Mouse (Mus musculus) embryonic fibroblast, embryonic 13.5 days (primary cell): Measurements from ENCODE around the gene Olfr543. TPM values are rescaled to one million over a fixed set of nuclear protein-coding genes. Genes with fewer than 3 reads are reported as not detected.
"Not testable (repeated sequence)": the region's sequence is repeated elsewhere in the genome, so short reads cannot be mapped to it uniquely, and the experiment has no call there.

Experiments used
- H3K27ac ChIP-seq: 2 replicates; pipeline ENCODE4 v1.5.1; 2012; ENCODE audit warnings: low read length, control low read depth, inconsistent platforms; ENCODE audit not compliant: insufficient read depth
- H3K4me1 ChIP-seq: 2 replicates; pipeline ENCODE4 v1.6.1; 2011; ENCODE audit warnings: low read length; ENCODE audit not compliant: control insufficient read depth, insufficient read depth
- H3K4me3 ChIP-seq: 2 replicates; pipeline ENCODE4 v1.5.1; 2011; ENCODE audit warnings: mild to moderate bottlenecking, control low read depth, low read length; ENCODE audit not compliant: insufficient read depth
- CTCF ChIP-seq: IDR thresholded peaks from 2 replicates; pipeline ENCODE4 v1.5.1; 2011; ENCODE audit warnings: mild to moderate bottlenecking, control low read depth, low read length, moderate library complexity, borderline replicate concordance; ENCODE audit not compliant: insufficient read depth
- POLR2A ChIP-seq: IDR thresholded peaks from 2 replicates; pipeline ENCODE4 v1.6.1; 2011; ENCODE audit warnings: low read depth, mild to moderate bottlenecking, control low read depth, low read length, moderate library complexity
- polyA plus RNA-seq: library from polyadenylated mRNA; stranded (reverse); fragments of >200 nt; gene quantifications from 2 replicates; pipeline ENCODE4 v1.2.4, GENCODE M21; 2011; ENCODE audit warnings: low read depth; ENCODE audit not compliant: missing spikeins, insufficient read length

Olfr543 gene
- polyA plus RNA-seq, 1 experiment, result not detected

- H3K4me1 ChIP-seq, result no peaks in the 10 kb centered on the region
- no peak for TF ChIP-seq CTCF
- TF ChIP-seq POLR2A, result no peak
- H3K27ac ChIP-seq, result no peak overlapping the region
- H3K4me3 ChIP-seq, result no peak overlapping the region
Observed at GRCm38 (mm10) chr7:102501986-102502385, 20.5 kb upstream of the Olfr543 start.

- no peak within 1 kb of the TSS for H3K27ac ChIP-seq
- no peaks in the 10 kb centered on the region for H3K4me1 ChIP-seq
- no peak within 1 kb of the TSS for H3K4me3 ChIP-seq
- TF ChIP-seq CTCF (no peak), POLR2A (no peak)
Observed at GRCm38 (mm10) chr7:102499473-102499872, 18.0 kb upstream of the Olfr543 start, which contains the start of gene Olfr545. Gene Olfr545, minus strand, starts transcription at chr7:102499573.

- not testable (repeated sequence) for H3K4me1 ChIP-seq, H3K4me3 ChIP-seq, H3K27ac ChIP-seq
Observed at GRCm38 (mm10) chr7:102494416-102494815, 12.9 kb upstream of the Olfr543 start.

- Histone ChIP-seq H3K4me3 (no peak within 1 kb of the TSS), H3K27ac (no peak within 1 kb of the TSS), H3K4me1 (peaks cover 1% of the 10 kb centered on the region; the same call in 1 of the 2 replicates)
- TF ChIP-seq POLR2A (no peak), CTCF (no peak)
Observed at GRCm38 (mm10) chr7:102488161-102488560, 6.7 kb upstream of the Olfr543 start, which contains the start of gene Olfr544. Gene Olfr544, minus strand, starts transcription at chr7:102488313.

GRCm38 (mm10) chr7:102486105-102486504, 4.6 kb upstream of the Olfr543 start:
- H3K4me1 ChIP-seq, result peaks cover 3% of the 10 kb centered on the region; the same call in 1 of the 2 replicates
- no peak overlapping the region for H3K27ac ChIP-seq
- TF ChIP-seq CTCF, result no peak
- TF ChIP-seq POLR2A, result no peak
- H3K4me3 ChIP-seq, result no peak overlapping the region

- not testable (repeated sequence) for H3K27ac ChIP-seq, H3K4me3 ChIP-seq, H3K4me1 ChIP-seq
Observed at GRCm38 (mm10) chr7:102484766-102485165, 3.3 kb upstream of the Olfr543 start.

- Histone ChIP-seq H3K4me3 (no peak overlapping the region), H3K4me1 (peaks cover 3% of the 10 kb centered on the region; the same call in 1 of the 2 replicates), H3K27ac (peak overlapping the region; percentile 80)
- TF ChIP-seq CTCF, result no peak
- TF ChIP-seq POLR2A, result no peak
Observed at GRCm38 (mm10) chr7:102483665-102484064, 2.2 kb upstream of the Olfr543 start.

- peaks cover 3% of the 10 kb centered on the region; the same call in 1 of the 2 replicates for H3K4me1 ChIP-seq
- no peak overlapping the region for H3K4me3 ChIP-seq
- TF ChIP-seq CTCF (no peak), POLR2A (no peak)
- peak overlapping the region; percentile 98 for H3K27ac ChIP-seq
Observed at GRCm38 (mm10) chr7:102480821-102481220, 658 bp downstream of the Olfr543 start.

GRCm38 (mm10) chr7:102479368-102480078, 2.0 kb downstream of the Olfr543 start:
- Histone ChIP-seq H3K27ac (peak overlapping the region; percentile 98), H3K4me1 (peaks cover 3% of the 10 kb centered on the region; the same call in 1 of the 2 replicates), H3K4me3 (no peak overlapping the region)
- peak; percentile 44 for TF ChIP-seq POLR2A
- no peak for TF ChIP-seq CTCF

GRCm38 (mm10) chr7:102478926-102479325, 2.6 kb downstream of the Olfr543 start:
- peaks cover 3% of the 10 kb centered on the region; the same call in 1 of the 2 replicates for H3K4me1 ChIP-seq
- no peak for TF ChIP-seq CTCF
- no peak for TF ChIP-seq POLR2A
- H3K4me3 ChIP-seq, result no peak overlapping the region
- H3K27ac ChIP-seq, result peak overlapping the region; percentile 98

GRCm38 (mm10) chr7:102478425-102478824, 3.1 kb downstream of the Olfr543 start:
- Histone ChIP-seq H3K4me3 (no peak overlapping the region), H3K4me1 (0 out of 2 replicates have a peak, but pooled peaks cover 3% of the 10 kb centered on the region), H3K27ac (peak overlapping the region; percentile 98)
- TF ChIP-seq POLR2A (no peak), CTCF (no peak)
